Comparison of ENCODE assay signal across 8 mouse cellular contexts in genomic region chr1:151034993-151035592, GRCm38 (mm10). TPM values are rescaled to one million over a fixed set of nuclear protein-coding genes. Genes with fewer than 3 reads are reported as not detected.
DNase-seq lines count a peak whose midpoint lies in the region; ATAC-seq and TF ChIP-seq lines count a peak whose summit lies in the region.

No protein-coding gene starts in this region.

- peak overlapping the region; percentile 1; the same call in 1 of the 2 replicates for H3K27ac ChIP-seq in kidney, adult 2 months (ENCODE audit: insufficient read depth, low read depth, low read length)
- no peak overlapping the region for H3K27ac ChIP-seq in limb, embryonic 10.5 days
- H3K27ac ChIP-seq in midbrain, embryonic 14.5 days (replicated peaks; ENCODE audit: low read depth, low read length) = no peak overlapping the region
- no peak overlapping the region for H3K27ac ChIP-seq in spleen, adult 2 months (ENCODE audit: insufficient read depth, low read length)

- no peak for TF ChIP-seq POLR2A in kidney, adult 2 months (IDR thresholded peaks at IDR 0.05; ENCODE audit: low read depth, low read length)
- TF ChIP-seq POLR2A in spleen, adult 2 months (IDR thresholded peaks at IDR 0.05; ENCODE audit: low read depth, low read length) = no peak

- no peaks in the 10 kb centered on the region for H3K27me3 ChIP-seq in kidney, adult 2 months (replicated peaks; ENCODE audit: control insufficient read depth, insufficient read depth, low read length)
- no peaks in the 10 kb centered on the region for H3K27me3 ChIP-seq in limb, embryonic 10.5 days (ENCODE audit: low read depth, poor library complexity, severe bottlenecking)
- no peaks in the 10 kb centered on the region for H3K27me3 ChIP-seq in midbrain, embryonic 14.5 days (ENCODE audit: control insufficient read depth, insufficient read depth, low read length)
- H3K27me3 ChIP-seq in spleen, adult 2 months (ENCODE audit: control insufficient read depth, insufficient read depth, low read length) = no peaks in the 10 kb centered on the region

- ATAC-seq in midbrain, embryonic 14.5 days (ENCODE audit: low FRiP score, low TSS enrichment) = peak; percentile 34; the same call in 1 of the 2 replicates

- TF ChIP-seq CTCF in kidney, adult 2 months (conservative IDR thresholded peaks at IDR 0.05; ENCODE audit: insufficient read depth, insufficient read length, low read depth, low read length) = peak; percentile 66
- peak; percentile 48; the same call in 1 of the 2 replicates for TF ChIP-seq CTCF in spleen, adult 2 months (IDR thresholded peaks at IDR 0.05; ENCODE audit: extremely low read depth, insufficient read depth, insufficient read length, insufficient replicate concordance)

- peak; percentile 61 for DNase-seq in 416B (ENCODE audit: low read depth)
- peak; percentile 47 for DNase-seq in T-cell, adult 2 months (ENCODE audit: low spot score)
- DNase-seq in cerebellum, postnatal 4 days (ENCODE audit: low spot score in 2 of 2) = peak; percentile 31 to 63
- DNase-seq in gastrocnemius, postnatal 4 days (ENCODE audit: low spot score in 2 of 2) = peak; percentile 31 to 55
- DNase-seq in kidney, adult 2 months = peak; percentile 79
- peak; percentile 80 for DNase-seq in limb, embryonic 10.5 days (ENCODE audit: low spot score)
- peak; percentile 85 for DNase-seq in midbrain, embryonic 14.5 days
- peak; percentile 18 to 54 for DNase-seq in spleen, adult 2 months (ENCODE audit: low read depth in 1 of 2, low spot score in 2 of 2)

- peak overlapping the region; percentile 20; the same call in 1 of the 2 replicates for H3K4me3 ChIP-seq in kidney, adult 2 months (ENCODE audit: insufficient read depth, low read depth, low read length)
- no peak overlapping the region for H3K4me3 ChIP-seq in limb, embryonic 10.5 days
- H3K4me3 ChIP-seq in midbrain, embryonic 14.5 days (replicated peaks; ENCODE audit: low read depth, low read length) = no peak overlapping the region
- no peak overlapping the region for H3K4me3 ChIP-seq in spleen, adult 2 months (ENCODE audit: extremely low read depth, insufficient read depth, insufficient read length)

- H3K4me2 ChIP-seq in midbrain, embryonic 14.5 days (ENCODE audit: low read length) = no peak overlapping the region

- under 1% methylated on average over 5 of the region's 5 CpGs for WGBS in kidney, adult 2 months
- 5% methylated on average over 5 of the region's 5 CpGs for WGBS in limb, embryonic 10.5 days
- under 1% methylated on average over 5 of the region's 5 CpGs for WGBS in midbrain, embryonic 14.5 days
- 0% methylated on average over 5 of the region's 5 CpGs for WGBS in spleen, adult 2 months

- H3K9ac ChIP-seq in midbrain, embryonic 14.5 days (replicated peaks; ENCODE audit: low read length) = no peak overlapping the region

- H3K9me3 ChIP-seq in limb, embryonic 10.5 days (replicated peaks) = no peaks in the 10 kb centered on the region
- H3K9me3 ChIP-seq in midbrain, embryonic 14.5 days (ENCODE audit: control insufficient read depth, low read length) = no peaks in the 10 kb centered on the region

- no peaks in the 10 kb centered on the region for H3K36me3 ChIP-seq in kidney, adult 2 months (ENCODE audit: control insufficient read depth, insufficient read depth, low read length)
- no peaks in the 10 kb centered on the region for H3K36me3 ChIP-seq in limb, embryonic 10.5 days
- no peaks in the 10 kb centered on the region for H3K36me3 ChIP-seq in midbrain, embryonic 14.5 days (ENCODE audit: control insufficient read depth, insufficient read depth, low read length)
- no peaks in the 10 kb centered on the region for H3K36me3 ChIP-seq in spleen, adult 2 months (ENCODE audit: control insufficient read depth, insufficient read depth, low read length)

- peaks cover 7% of the 10 kb centered on the region for H3K4me1 ChIP-seq in kidney, adult 2 months (ENCODE audit: control insufficient read depth, insufficient read depth, low read length)
- H3K4me1 ChIP-seq in limb, embryonic 10.5 days = no peaks in the 10 kb centered on the region
- no peaks in the 10 kb centered on the region for H3K4me1 ChIP-seq in midbrain, embryonic 14.5 days (ENCODE audit: control insufficient read depth, insufficient read depth, low read length)
- H3K4me1 ChIP-seq in spleen, adult 2 months (ENCODE audit: control insufficient read depth, insufficient read depth, insufficient read length) = no peaks in the 10 kb centered on the region

RNA-seq across cellular contexts. Expression of gene Hmcn1, which starts 41.9 kb away (rescaled TPM):
- 10 to 100 TPM; 13.6 to 16.2 TPM for total RNA-seq in gastrocnemius, postnatal 4 days (2021)
- 1.7 and 2.0 TPM in 2 replicates for polyA plus RNA-seq in kidney, adult 2 months (2012; rRNA removed)
- 10.4 and 14.2 TPM in 2 replicates for polyA plus RNA-seq in limb, embryonic 10.5 days (2016; fragmentation: Nextera tagmentation; extraction: Ambion mirVana)
- polyA plus RNA-seq in midbrain, embryonic 14.5 days (2014; fragmentation: Nextera tagmentation; extraction: Ambion mirVana) = 0.74 and 1.5 TPM in 2 replicates
- polyA plus RNA-seq in spleen, adult 2 months (2012; rRNA removed) = 8.6 and 12.1 TPM in 2 replicates
